Mouse (Mus musculus): ENCODE data around the gene Runx1. TPM values are rescaled to one million over a fixed set of nuclear protein-coding genes. Genes with fewer than 3 reads are reported as not detected.

The Runx1 gene
- total RNA-seq, 2 experiments from 2014 or later = 11.1 to 11.6 TPM

- DNase-seq (ENCODE audit: low spot score in 2 of 2) = no peak
These were observed 1.8 kb upstream of the Runx1 start for GRCm38 (mm10) chr16:92827663-92828307.

- no peak for DNase-seq (ENCODE audit: low spot score in 2 of 2)
These were observed 734 bp upstream of the Runx1 start for GRCm38 (mm10) chr16:92826683-92827082.

DNA sequence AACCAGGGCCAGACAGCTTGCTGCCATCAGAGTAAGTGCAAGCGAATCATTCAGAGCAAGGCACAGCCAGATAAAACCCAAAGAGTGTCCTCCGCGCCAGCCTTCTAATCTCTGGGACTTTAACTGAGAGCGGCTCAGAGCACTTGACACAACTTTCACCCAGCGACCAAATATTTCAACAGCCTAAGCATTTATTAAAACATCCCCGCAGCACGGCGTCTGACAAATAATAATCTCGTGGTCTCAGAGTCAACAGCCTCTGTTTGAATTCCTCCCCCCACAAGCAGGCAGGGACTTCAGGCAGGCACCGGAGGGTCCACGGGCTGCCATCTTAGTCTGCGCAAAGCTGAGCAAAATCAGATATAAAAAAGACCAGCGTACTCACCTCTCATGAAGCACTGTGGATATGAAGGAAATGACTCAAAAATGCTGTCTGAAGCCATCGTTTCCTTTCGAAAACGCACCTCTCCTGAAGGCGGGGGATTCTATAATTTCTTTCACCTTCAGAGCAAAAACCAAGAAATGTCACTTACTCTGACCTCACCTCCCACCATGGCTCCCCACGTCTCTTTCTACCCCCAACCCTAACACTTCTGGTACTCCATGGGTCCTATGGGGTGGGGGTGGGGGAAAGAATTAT, 625 bp downstream of the Runx1 start:
- no peak for DNase-seq (ENCODE audit: low spot score in 2 of 2)

DNA sequence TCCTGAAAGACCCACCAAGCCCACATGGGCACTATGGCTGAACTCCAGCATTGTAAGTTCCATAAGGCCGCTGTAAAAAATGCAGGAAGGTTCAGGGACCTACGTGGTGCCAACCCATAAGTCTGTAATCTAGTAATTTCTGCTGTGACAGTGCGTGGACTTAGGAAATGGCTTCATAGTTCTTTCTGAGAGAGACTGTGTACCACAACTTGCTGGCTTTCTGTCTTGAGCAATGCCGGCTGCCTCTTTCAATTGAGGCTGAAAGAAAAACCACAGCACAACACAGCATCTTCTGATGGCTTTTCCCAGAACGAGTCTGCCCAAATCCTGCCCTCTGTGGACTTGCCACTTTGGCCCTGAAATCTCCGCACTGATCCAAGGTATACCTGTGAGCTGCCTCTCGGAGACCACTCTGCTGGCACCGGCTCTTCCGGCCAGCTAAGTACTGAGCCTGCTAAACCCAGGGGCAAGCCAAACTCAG, 1.2 kb downstream of the Runx1 start:
- no peak for DNase-seq (ENCODE audit: low spot score in 2 of 2)

DNA sequence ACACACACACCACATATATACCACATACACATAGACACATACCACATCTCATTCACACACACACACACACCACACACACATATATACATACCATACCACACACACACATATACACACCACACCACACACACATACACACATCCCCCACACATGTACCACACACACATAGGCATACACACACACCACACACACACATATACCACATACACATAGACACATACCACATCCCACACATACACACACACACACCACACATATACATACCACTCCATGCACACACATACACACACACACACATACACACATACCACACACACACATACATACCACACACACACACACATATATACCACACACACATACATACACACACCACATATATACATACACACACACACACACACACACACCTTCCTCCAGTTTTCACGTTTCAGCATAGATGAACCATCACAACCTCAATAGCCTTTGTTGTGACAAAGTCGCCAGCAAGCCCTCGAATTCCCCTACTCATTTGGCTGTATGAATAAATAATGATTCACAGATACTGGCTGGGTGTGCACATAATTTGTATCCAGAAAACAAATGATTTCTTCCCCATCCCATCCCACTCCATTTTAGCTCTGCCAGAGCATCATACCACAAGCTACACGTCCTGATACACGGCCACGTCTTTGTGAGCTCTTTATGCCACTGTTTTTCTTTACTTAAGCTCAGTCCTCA, 1.8 kb downstream of the Runx1 start:
- no peak for DNase-seq (ENCODE audit: low spot score in 2 of 2)

DNA sequence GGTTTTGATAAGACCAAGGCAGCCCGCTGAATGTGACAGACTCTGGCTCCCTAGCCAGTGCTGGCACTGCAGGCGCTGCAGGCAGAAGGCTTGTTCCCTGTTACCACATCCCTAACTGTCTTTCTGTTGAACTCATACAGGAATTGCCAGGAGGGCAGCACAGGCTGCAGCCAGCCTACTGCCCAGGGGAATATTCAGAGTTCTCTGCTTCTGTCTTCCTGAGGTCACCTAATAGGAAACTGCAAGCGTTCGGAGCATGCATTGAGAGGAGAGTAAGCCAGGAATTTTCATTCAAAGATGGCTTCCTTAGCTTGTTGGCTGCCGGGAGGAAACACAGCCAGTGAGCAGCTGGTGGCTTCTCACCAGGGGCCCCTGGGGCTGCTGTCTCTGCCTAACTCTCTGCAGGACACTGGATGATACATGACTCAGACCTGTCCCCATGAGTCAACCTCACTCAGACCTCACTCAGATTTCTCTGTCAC, 2.5 kb downstream of the Runx1 start:
- DNase-seq (ENCODE audit: low spot score in 2 of 2) = peak in 1 of 2 experiments; percentile 38

GRCm38 (mm10) chr16:92822676-92823075, 3.3 kb downstream of the Runx1 start:
- DNase-seq (ENCODE audit: low spot score in 2 of 2) = no peak

DNA sequence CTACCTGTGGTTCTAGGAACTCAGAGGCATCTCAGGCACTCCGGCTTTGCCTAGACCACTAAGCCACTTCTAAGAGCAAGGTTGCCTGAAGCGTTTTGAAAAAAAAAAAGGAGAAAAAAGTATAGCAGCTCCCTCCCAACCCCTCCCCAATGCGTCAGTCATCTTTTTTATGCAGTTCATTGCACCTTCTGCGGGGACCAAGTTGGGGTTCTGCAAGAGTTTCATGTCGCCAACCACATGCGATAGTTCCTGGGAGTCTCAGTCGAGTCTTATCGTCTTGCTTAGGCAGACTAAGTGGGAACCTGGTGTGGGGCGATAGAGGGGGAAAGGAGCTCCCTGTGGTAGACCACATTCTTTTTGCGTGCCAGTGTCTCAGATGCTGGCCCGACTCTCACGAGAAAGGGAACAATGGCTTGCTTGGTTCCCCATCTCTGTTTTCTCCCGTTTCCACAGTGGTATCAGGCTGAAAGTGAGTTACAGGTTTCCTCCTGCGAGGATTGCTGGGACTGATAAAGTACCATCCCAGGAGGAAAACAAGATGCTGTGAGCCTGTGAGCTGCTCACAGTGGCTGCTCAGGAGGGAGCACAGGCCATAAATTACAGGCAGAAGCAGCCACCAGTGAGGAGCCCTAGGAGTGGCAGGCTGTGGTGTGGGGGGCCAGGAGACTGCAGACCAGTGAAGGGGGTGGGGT, 3.9 kb downstream of the Runx1 start:
- no peak for DNase-seq (ENCODE audit: low spot score in 2 of 2)

GRCm38 (mm10) chr16:92821596-92821937, 4.4 kb downstream of the Runx1 start:
- no peak for DNase-seq (ENCODE audit: low spot score in 2 of 2)

- DNase-seq (ENCODE audit: low spot score in 2 of 2) = no peak
These were observed 5.5 kb downstream of the Runx1 start for GRCm38 (mm10) chr16:92820451-92820850.

- DNase-seq (ENCODE audit: low spot score in 2 of 2) = no peak
These were observed 7.3 kb downstream of the Runx1 start for GRCm38 (mm10) chr16:92818480-92819269.

- DNase-seq (ENCODE audit: low spot score in 2 of 2) = no peak
These were observed 9.9 kb downstream of the Runx1 start for GRCm38 (mm10) chr16:92816092-92816491.

- no peak for DNase-seq (ENCODE audit: low spot score in 2 of 2)
These were observed 10.8 kb downstream of the Runx1 start for GRCm38 (mm10) chr16:92815195-92815527.

GRCm38 (mm10) chr16:92814366-92815194, 11.4 kb downstream of the Runx1 start:
- no peak for DNase-seq (ENCODE audit: low spot score in 2 of 2)

- no peak for DNase-seq (ENCODE audit: low spot score in 2 of 2)
These were observed 13.5 kb downstream of the Runx1 start for GRCm38 (mm10) chr16:92812405-92812804.

- DNase-seq (ENCODE audit: low spot score in 2 of 2) = no peak
These were observed 15.2 kb downstream of the Runx1 start for GRCm38 (mm10) chr16:92810568-92811240.

- no peak for DNase-seq (ENCODE audit: low spot score in 2 of 2)
These were observed 18.2 kb downstream of the Runx1 start for GRCm38 (mm10) chr16:92807772-92808171.

GRCm38 (mm10) chr16:92803076-92803580, 22.8 kb downstream of the Runx1 start:
- DNase-seq (ENCODE audit: low spot score in 2 of 2) = no peak

GRCm38 (mm10) chr16:92801567-92801966, 24.4 kb downstream of the Runx1 start:
- no peak for DNase-seq (ENCODE audit: low spot score in 2 of 2)
